Mouse (Mus musculus): ENCODE measurements around the gene Kcnd3. TPM values are rescaled to one million over a fixed set of nuclear protein-coding genes. Genes with fewer than 3 reads are reported as not detected.

Kcnd3 gene
- total RNA-seq, 2 experiments from 2014 or later: not detected

- ATAC-seq (ENCODE audit: poor library complexity, severe bottlenecking): no peak
These were observed 1.3 kb downstream of the Kcnd3 start for GRCm38 (mm10) chr3:105453214-105453950.

GRCm38 (mm10) chr3:105457657-105458056 is 5.5 kb downstream of the Kcnd3 start:
- ATAC-seq (ENCODE audit: poor library complexity, severe bottlenecking): no peak

- no peak for ATAC-seq (ENCODE audit: poor library complexity, severe bottlenecking)
These were observed 14.4 kb downstream of the Kcnd3 start for GRCm38 (mm10) chr3:105466538-105466937.

- ATAC-seq (ENCODE audit: poor library complexity, severe bottlenecking): no peak
These were observed 20.4 kb downstream of the Kcnd3 start for GRCm38 (mm10) chr3:105472564-105472963.

- ATAC-seq (ENCODE audit: poor library complexity, severe bottlenecking): no peak
These were observed 24.3 kb downstream of the Kcnd3 start for GRCm38 (mm10) chr3:105476408-105476807.

GRCm38 (mm10) chr3:105478876-105479275 is 26.7 kb downstream of the Kcnd3 start:
- ATAC-seq (ENCODE audit: poor library complexity, severe bottlenecking): no peak

- ATAC-seq (ENCODE audit: poor library complexity, severe bottlenecking): no peak
These were observed 29.3 kb downstream of the Kcnd3 start for GRCm38 (mm10) chr3:105481419-105481818.

- ATAC-seq (ENCODE audit: poor library complexity, severe bottlenecking): no peak
These were observed 31.5 kb downstream of the Kcnd3 start for GRCm38 (mm10) chr3:105483651-105484052.

- ATAC-seq (ENCODE audit: poor library complexity, severe bottlenecking): no peak
These were observed 35.0 kb downstream of the Kcnd3 start for GRCm38 (mm10) chr3:105487171-105487570.

- ATAC-seq (ENCODE audit: poor library complexity, severe bottlenecking): no peak
These were observed 37.5 kb downstream of the Kcnd3 start for GRCm38 (mm10) chr3:105489607-105490006.

- no peak for ATAC-seq (ENCODE audit: poor library complexity, severe bottlenecking)
These were observed 42.8 kb downstream of the Kcnd3 start for GRCm38 (mm10) chr3:105494886-105495285.

GRCm38 (mm10) chr3:105496216-105496615 is 44.1 kb downstream of the Kcnd3 start:
- no peak for ATAC-seq (ENCODE audit: poor library complexity, severe bottlenecking)

- no peak for ATAC-seq (ENCODE audit: poor library complexity, severe bottlenecking)
These were observed 44.8 kb downstream of the Kcnd3 start for GRCm38 (mm10) chr3:105496935-105497334.

GRCm38 (mm10) chr3:105501071-105501470 is 48.9 kb downstream of the Kcnd3 start:
- ATAC-seq (ENCODE audit: poor library complexity, severe bottlenecking): no peak

GRCm38 (mm10) chr3:105504272-105504671 is 52.1 kb downstream of the Kcnd3 start:
- no peak for ATAC-seq (ENCODE audit: poor library complexity, severe bottlenecking)

GRCm38 (mm10) chr3:105505161-105505872 is 53.2 kb downstream of the Kcnd3 start:
- ATAC-seq (ENCODE audit: poor library complexity, severe bottlenecking): no peak

- no peak for ATAC-seq (ENCODE audit: poor library complexity, severe bottlenecking)
These were observed 53.7 kb downstream of the Kcnd3 start for GRCm38 (mm10) chr3:105505873-105506170.

GRCm38 (mm10) chr3:105506592-105506991 is 54.5 kb downstream of the Kcnd3 start:
- ATAC-seq (ENCODE audit: poor library complexity, severe bottlenecking): no peak

GRCm38 (mm10) chr3:105509321-105509720 is 57.2 kb downstream of the Kcnd3 start:
- no peak for ATAC-seq (ENCODE audit: poor library complexity, severe bottlenecking)

- no peak for ATAC-seq (ENCODE audit: poor library complexity, severe bottlenecking)
These were observed 59.7 kb downstream of the Kcnd3 start for GRCm38 (mm10) chr3:105511836-105512235.

GRCm38 (mm10) chr3:105514215-105514614 is 62.1 kb downstream of the Kcnd3 start:
- no peak for ATAC-seq (ENCODE audit: poor library complexity, severe bottlenecking)

- no peak for ATAC-seq (ENCODE audit: poor library complexity, severe bottlenecking)
These were observed 62.9 kb downstream of the Kcnd3 start for GRCm38 (mm10) chr3:105515035-105515434.

All from megakaryocyte, adult 5-6 weeks (primary cell).